Mouse (Mus musculus) regulatory T cell (primary cell): ENCODE measurements around the gene Pds5b.
"Not testable (repeated sequence)": the region's sequence is repeated elsewhere in the genome, so short reads cannot be mapped to it uniquely, and the experiment has no call there.

Experiments
- in situ Hi-C: fragments of 300-600 bp; cut with MboI, MseI; formaldehyde crosslinking; loops from one replicate; pipeline ENCODE4 v1.15.1; 2025; ENCODE audit warnings: high pct_unique_total_duplicates

Gene Pds5b

GRCm38 (mm10) chr5:150702714-150703113, 29.2 kb downstream of the Pds5b start:
- in situ Hi-C loops: no loop called here

DNA sequence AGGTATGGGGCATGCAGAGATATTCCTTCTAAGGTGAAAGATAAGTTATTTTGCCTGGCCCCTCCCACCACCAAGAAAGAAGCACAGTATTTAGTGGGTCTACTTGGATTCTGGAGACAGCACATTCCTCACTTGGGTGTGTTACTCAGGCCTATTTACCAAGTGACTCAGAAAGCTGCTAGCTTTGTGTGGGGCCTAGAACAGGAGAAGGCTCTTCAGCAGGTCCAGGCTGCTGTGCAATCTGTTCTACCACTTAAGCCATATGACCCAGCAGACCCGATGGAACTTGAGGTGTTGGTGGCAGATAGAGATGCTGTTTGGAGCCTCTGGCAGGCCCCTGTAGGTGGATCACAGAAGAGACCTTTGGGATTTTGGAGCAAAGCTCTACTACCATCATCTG, 33.1 kb downstream of the Pds5b start:
- in situ Hi-C loops: not testable (repeated sequence)

DNA sequence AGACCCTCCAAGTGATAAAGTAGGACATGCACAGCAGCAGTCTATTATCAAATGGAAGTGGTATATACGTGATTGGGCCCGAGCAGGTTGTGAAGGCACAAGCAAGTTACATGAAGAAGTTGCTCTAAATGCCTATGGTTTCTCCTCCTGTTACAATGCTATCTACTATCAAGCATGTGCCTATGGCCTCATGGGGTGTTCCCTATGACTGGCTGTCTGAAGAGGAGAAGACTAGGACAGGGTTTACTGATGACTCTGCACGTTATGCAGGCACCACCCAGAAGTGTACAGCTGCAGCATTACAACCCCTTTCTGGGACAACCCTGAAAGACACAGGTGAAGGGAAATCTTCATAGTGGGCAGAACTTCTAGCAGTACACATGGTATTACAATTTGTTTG, 33.6 kb downstream of the Pds5b start:
- in situ Hi-C loops: not testable (repeated sequence)

- in situ Hi-C loops: loop anchor here (10.0 kb wide), 1 partner anchor 1367 kb away; no protein-coding TSS in a partner anchor
These were observed 38.0 kb downstream of the Pds5b start for GRCm38 (mm10) chr5:150711503-150711902.

- in situ Hi-C loops: loop anchor here (10.0 kb wide), 1 partner anchor 1369 kb away; no protein-coding TSS in a partner anchor
These were observed 39.9 kb downstream of the Pds5b start for GRCm38 (mm10) chr5:150713431-150713830.

DNA sequence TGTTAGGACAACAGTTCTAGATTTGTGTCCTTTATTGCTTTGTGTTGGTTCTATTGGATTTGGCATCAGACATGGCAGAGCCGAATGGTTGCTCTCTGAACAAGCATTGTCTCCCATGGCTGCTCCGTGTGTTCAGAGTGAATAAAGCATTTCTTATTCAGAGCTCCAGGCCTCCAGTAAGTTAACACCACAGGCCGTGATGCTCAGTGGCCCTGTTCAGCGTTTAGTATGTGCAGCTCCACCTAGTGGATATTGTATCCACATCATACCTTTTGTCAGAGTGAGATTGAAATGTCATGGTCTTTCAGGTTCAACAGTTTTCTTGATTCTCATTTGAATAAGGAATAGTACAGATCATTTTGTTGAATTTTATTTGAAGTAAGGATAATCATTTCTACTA, 44.2 kb downstream of the Pds5b start:
- in situ Hi-C loops: loop anchor here (10.0 kb wide), 1 partner anchor 1373 kb away; no protein-coding TSS in a partner anchor

DNA sequence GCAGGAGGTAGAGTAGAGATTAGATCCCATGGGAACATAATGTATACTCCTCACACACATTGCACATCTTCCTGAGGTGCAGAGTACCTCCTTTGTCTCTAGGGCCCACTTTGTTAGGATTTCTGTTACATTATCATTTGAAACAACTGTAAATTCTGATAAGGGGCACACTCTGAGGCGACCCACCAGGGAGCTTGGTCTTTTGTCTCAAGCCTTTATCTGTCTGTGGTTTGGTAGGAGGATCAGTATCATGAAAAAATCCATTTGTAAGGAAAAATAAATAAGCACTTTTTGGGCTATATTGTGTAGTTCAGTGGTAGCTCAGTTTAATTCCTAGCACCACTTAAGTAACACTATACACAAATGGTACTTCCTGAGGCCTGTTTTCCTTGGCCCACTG, 51.1 kb downstream of the Pds5b start:
- in situ Hi-C loops: no loop called here

- in situ Hi-C loops: not testable (repeated sequence)
These were observed 63.5 kb downstream of the Pds5b start for GRCm38 (mm10) chr5:150737028-150737427.

DNA sequence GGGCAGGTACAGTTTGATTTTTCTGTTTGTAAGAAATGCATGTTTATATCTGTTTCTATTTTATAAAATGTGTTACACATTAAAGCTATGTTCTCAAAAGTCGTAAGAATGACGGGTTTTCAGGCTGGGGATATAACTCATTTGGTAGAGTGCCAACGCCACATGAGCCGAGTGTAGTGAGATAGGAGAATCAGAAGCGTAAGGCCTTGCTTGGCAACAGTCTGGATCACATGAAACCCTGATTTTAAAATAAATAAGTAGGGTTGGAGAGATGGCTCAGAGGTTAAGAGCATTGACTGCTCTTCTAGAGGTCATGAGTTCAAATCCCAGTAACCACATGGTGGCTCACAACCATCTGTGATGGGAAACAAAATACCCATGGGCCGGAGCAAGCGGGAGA, 65.8 kb downstream of the Pds5b start:
- in situ Hi-C loops: no loop called here

- in situ Hi-C loops: no loop called here
These were observed 67.1 kb downstream of the Pds5b start for GRCm38 (mm10) chr5:150740597-150740996.

- in situ Hi-C loops: no loop called here
These were observed 83.1 kb downstream of the Pds5b start for GRCm38 (mm10) chr5:150756623-150757022.

DNA sequence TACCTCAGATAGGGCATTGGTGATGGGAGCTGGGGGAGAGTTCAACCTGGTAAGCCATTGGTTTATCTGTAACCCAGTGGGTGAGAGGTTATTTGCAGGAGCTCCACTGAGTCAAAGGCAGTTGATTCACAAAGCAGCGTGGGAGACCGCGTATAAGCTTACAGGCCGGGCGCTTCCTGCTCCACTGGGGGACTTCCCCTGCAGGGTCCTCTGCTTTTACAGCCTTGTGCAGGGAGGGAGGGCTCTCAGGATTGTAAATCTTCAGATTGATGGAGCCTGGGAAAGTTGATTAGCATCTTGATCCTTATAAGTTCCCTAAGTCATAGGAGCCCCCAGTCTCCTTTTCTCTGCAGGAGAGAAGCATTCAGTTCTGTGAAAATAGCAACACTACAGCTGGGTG, 98.9 kb downstream of the Pds5b start:
- in situ Hi-C loops: no loop called here

DNA sequence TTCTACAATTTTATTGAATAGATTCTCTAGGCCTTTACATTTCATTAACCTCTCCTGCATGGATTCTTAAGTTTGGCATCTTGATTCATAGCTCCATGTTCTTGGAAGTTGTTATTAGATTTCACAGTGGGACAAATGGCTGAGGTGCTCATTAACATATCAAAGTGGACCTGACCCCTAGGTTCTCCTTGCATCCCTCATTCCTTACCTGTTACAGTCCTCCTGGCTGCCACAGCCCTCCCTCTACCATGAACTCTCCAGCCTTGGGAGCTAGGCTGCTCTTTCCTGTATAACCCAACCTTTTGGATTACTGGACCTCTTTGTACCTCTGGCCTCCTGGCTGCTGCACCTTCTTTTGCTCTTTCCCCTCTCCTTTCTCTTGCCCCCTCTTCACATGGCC, 99.5 kb downstream of the Pds5b start:
- in situ Hi-C loops: no loop called here

GRCm38 (mm10) chr5:150788261-150788660, 114.7 kb downstream of the Pds5b start:
- in situ Hi-C loops: no loop called here

DNA sequence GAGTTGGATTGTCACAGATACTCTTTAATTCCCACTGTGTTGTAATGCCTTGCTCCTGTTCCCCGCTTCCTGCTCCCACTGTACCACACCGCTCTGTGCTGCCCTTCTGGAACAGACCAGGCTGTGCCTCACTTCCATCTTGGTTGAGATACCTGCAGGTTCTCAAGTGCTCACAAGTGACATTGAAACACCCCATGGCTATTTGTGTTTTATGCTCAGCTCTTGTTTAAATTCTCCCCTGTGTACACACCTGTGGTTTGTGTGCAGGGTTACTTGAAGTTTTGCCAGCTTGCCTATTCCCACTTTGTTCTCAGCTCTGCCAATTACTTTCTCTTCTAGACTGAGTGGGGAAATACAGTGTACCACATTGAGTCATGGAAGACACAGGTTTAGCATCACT, 115.5 kb downstream of the Pds5b start:
- in situ Hi-C loops: no loop called here

- in situ Hi-C loops: no loop called here
These were observed 120.6 kb downstream of the Pds5b start for GRCm38 (mm10) chr5:150794181-150794580.

GRCm38 (mm10) chr5:150800056-150800455, 126.5 kb downstream of the Pds5b start:
- in situ Hi-C loops: no loop called here

GRCm38 (mm10) chr5:150814111-150814990, 140.8 kb downstream of the Pds5b start:
- in situ Hi-C loops: no loop called here

DNA sequence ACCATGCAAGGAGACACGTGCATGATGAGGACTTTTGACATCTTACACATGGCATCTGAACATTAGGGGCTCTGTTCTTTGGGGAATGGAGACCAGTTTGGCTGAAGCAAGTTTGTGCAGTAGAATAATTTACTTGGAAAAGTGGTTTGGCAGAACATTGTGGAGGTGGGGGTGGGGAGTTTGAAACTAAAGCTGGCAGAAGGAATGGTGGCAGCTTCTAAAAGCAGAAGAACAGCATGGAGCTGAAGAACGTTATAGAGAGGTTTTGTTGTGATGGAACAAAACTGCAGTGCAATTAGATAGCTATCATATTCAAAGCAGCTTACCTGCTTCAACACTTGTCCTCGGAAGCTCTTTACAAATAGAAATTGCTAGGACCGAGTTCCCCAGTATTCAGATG, 141.9 kb downstream of the Pds5b start:
- in situ Hi-C loops: no loop called here

DNA sequence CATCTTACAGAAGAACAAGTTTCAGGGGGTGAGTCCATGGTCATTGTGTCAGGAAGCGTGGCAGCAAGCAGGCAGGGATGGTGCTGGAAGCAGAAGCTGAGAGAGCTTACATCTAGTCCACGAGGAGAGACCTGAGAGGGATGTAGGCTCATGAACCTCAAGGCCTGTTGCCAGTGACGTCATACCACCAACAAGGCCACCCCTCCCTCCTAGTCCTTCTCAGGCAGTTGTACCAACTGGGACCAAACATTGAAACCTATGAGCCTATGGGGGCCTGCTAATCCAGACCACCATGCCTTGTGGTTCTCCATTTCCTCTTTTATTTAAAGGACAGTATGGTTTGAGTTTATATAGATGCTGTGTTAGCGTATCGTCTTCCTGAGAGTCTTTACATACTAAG, 143.2 kb downstream of the Pds5b start:
- in situ Hi-C loops: no loop called here

GRCm38 (mm10) chr5:150818041-150818440, 144.5 kb downstream of the Pds5b start:
- in situ Hi-C loops: no loop called here

GRCm38 (mm10) chr5:150818886-150819285, 145.3 kb downstream of the Pds5b start:
- in situ Hi-C loops: no loop called here

- in situ Hi-C loops: no loop called here
These were observed 146.0 kb downstream of the Pds5b start for GRCm38 (mm10) chr5:150819520-150819919.
